Mouse (Mus musculus) right cerebral cortex, adult 18-20 months (tissue): ENCODE results near the gene Tex22.
A peak's percentile ranks its signal among the peaks of the same experiment; 100 is the strongest.

Experiments
- DNase-seq: peaks from one replicate; pipeline ENCODE4 v3.0.0; 2022; ENCODE audit warnings: mixed read lengths

Gene Tex22

GRCm38 (mm10) chr12:113060178-113060577, 14.1 kb upstream of the Tex22 start:
- no peak for DNase-seq

GRCm38 (mm10) chr12:113061606-113062005, 12.7 kb upstream of the Tex22 start:
- no peak for DNase-seq

GRCm38 (mm10) chr12:113062201-113062600, 12.1 kb upstream of the Tex22 start:
- DNase-seq = no peak

GRCm38 (mm10) chr12:113063700-113064099, 10.6 kb upstream of the Tex22 start:
- no peak for DNase-seq

GRCm38 (mm10) chr12:113068002-113068401, 6.3 kb upstream of the Tex22 start:
- DNase-seq = no peak

GRCm38 (mm10) chr12:113069389-113069788, 4.9 kb upstream of the Tex22 start:
- no peak for DNase-seq

GRCm38 (mm10) chr12:113071321-113071720, 3.0 kb upstream of the Tex22 start:
- no peak for DNase-seq

- DNase-seq = no peak
Observed at GRCm38 (mm10) chr12:113071827-113072226, 2.5 kb upstream of the Tex22 start.

- peak; percentile 41 for DNase-seq
Observed at GRCm38 (mm10) chr12:113073420-113074328, 628 bp upstream of the Tex22 start.

GRCm38 (mm10) chr12:113075063-113075454, 757 bp downstream of the Tex22 start:
- DNase-seq = peak; percentile 86

- no peak for DNase-seq
Observed at GRCm38 (mm10) chr12:113075486-113075885, 1.2 kb downstream of the Tex22 start.

- DNase-seq = no peak
Observed at GRCm38 (mm10) chr12:113087276-113087675, 13.0 kb downstream of the Tex22 start.

- DNase-seq = no peak
Observed at GRCm38 (mm10) chr12:113088026-113088425, 13.7 kb downstream of the Tex22 start.

GRCm38 (mm10) chr12:113089107-113089506, 14.8 kb downstream of the Tex22 start:
- DNase-seq = no peak

- no peak for DNase-seq
Observed at GRCm38 (mm10) chr12:113090053-113090452, 15.8 kb downstream of the Tex22 start.

GRCm38 (mm10) chr12:113097040-113097439, 22.7 kb downstream of the Tex22 start:
- DNase-seq = no peak

- no peak for DNase-seq
Observed at GRCm38 (mm10) chr12:113097749-113098281, 23.5 kb downstream of the Tex22 start, which contains the start of gene Mta1. Gene Mta1, plus strand, starts transcription at chr12:113098278.

GRCm38 (mm10) chr12:113098530-113099151, 24.3 kb downstream of the Tex22 start:
- no peak for DNase-seq

- no peak for DNase-seq
Observed at GRCm38 (mm10) chr12:113099470-113100237, 25.4 kb downstream of the Tex22 start.

- DNase-seq = no peak
Observed at GRCm38 (mm10) chr12:113100448-113101076, 26.3 kb downstream of the Tex22 start.

GRCm38 (mm10) chr12:113101251-113101960, 27.1 kb downstream of the Tex22 start:
- DNase-seq = no peak

GRCm38 (mm10) chr12:113102461-113102860, 28.2 kb downstream of the Tex22 start:
- DNase-seq = peak; percentile 62
